Mouse (Mus musculus) stomach, postnatal 0 days (tissue): ENCODE measurements around the gene Cldnd2. TPM values are rescaled to one million over a fixed set of nuclear protein-coding genes. Genes with fewer than 3 reads are reported as not detected.

Source experiments
- ATAC-seq: fragments of 200-750 bp; cut with Nextera tagmentation; 2 replicates; pipeline ENCODE4 v1.8.0; 2017; ENCODE audit not compliant: low FRiP score, low TSS enrichment
- DNase-seq: peaks from one replicate; pipeline ENCODE4 v3.0.0-alpha.2; 2016; ENCODE audit warnings: low spot score
- H3K27ac ChIP-seq: fragments of 300-500 bp; sonication (generic); replicated peaks from 2 replicates; pipeline ENCODE4 v1.5.1; 2014; ENCODE audit warnings: mild to moderate bottlenecking, control low read depth
- H3K27me3 ChIP-seq: fragments of 300-500 bp; sonication (generic); 2 replicates; pipeline ENCODE4 v1.6.1; 2014; ENCODE audit warnings: low read length; ENCODE audit not compliant: control insufficient read depth, insufficient read depth
- H3K36me3 ChIP-seq: fragments of 300-500 bp; sonication (generic); 2 replicates; pipeline ENCODE4 v1.6.1; 2014; ENCODE audit warnings: low read length, mixed read lengths; ENCODE audit not compliant: control insufficient read depth, insufficient read depth
- H3K4me1 ChIP-seq: fragments of 300-500 bp; sonication (generic); replicated peaks from 2 replicates; pipeline ENCODE4 v1.6.1; 2014; ENCODE audit warnings: antibody characterized with exemption; ENCODE audit not compliant: control insufficient read depth, insufficient read depth
- H3K4me2 ChIP-seq: fragments of 300-500 bp; sonication (generic); replicated peaks from 2 replicates; pipeline ENCODE4 v1.6.1; 2014; ENCODE audit warnings: low read depth, mild to moderate bottlenecking, control low read depth, moderate library complexity
- H3K4me3 ChIP-seq: fragments of 300-500 bp; sonication (generic); 2 replicates; pipeline ENCODE4 v1.5.1; 2014; ENCODE audit warnings: low read depth, low read length, control low read depth
- H3K9ac ChIP-seq: fragments of 300-500 bp; sonication (generic); 2 replicates; pipeline ENCODE4 v1.6.1; 2014; ENCODE audit warnings: mild to moderate bottlenecking, low read length, control low read depth, mixed read lengths
- H3K9me3 ChIP-seq: fragments of 300-500 bp; sonication (generic); 2 replicates; pipeline ENCODE4 v1.6.1; 2016; ENCODE audit warnings: low read length; ENCODE audit not compliant: control insufficient read depth
- CTCF ChIP-seq: IDR thresholded peaks from 2 replicates; pipeline ENCODE4 v1.5.1; 2016; ENCODE audit warnings: antibody characterized with exemption, low read depth, mild to moderate bottlenecking, moderate library complexity
- EP300 ChIP-seq: optimal IDR thresholded peaks from 2 replicates; pipeline ENCODE3; 2016; ENCODE audit warnings: antibody characterized with exemption
- WGBS: fragments of 180-500 bp; shearing (Covaris S2); extraction: QIAGEN DNeasy Blood & Tissue Kit; methylation state at CpG from one replicate; pipeline ENCODE4 v1.1.7; 2014; 5-methylcytosine and 5-hydroxymethylcytosine counted together
- polyA plus RNA-seq: library from polyadenylated mRNA; unstranded; fragments of >200 nt; fragmentation: Nextera tagmentation; extraction: Ambion mirVana; gene quantifications from 2 replicates; pipeline ENCODE4 v1.2.1, GENCODE M21; 2015

The Cldnd2 gene
- polyA plus RNA-seq, 1 experiment from 2014 or later = not detected

DNA sequence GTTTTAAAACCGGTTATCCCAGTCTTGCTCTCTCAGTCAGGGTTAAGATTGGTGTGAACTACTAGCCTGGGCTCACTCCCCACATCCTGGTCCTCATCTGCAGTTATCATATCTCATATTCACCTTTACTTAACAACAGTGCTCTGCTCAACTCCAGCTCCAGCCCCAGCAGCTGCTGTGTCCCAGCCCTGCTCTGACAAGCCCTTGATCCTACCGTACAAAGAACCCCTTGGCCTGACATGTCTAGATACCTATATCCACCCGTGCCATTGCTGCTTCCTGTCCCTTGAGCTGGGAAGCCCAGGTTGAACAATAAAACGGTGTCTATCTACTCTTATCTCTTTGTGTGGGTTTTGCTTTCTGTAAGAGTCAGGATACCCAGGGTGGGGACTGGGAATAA, 11.1 kb upstream of the Cldnd2 start:
- Histone ChIP-seq H3K9ac (no peak overlapping the region), H3K4me1 (no peaks in the 10 kb centered on the region), H3K4me3 (no peak overlapping the region), H3K27ac (0 out of 2 replicates have a peak overlapping the region, but pooled peaks have one; percentile 8), H3K27me3 (no peaks in the 10 kb centered on the region), H3K4me2 (no peak overlapping the region), H3K36me3 (no peaks in the 10 kb centered on the region), H3K9me3 (no peaks in the 10 kb centered on the region)
- ATAC-seq (no peak), DNase-seq (no peak)
- no peak for TF ChIP-seq CTCF
- no peak for TF ChIP-seq EP300
- WGBS = 28% methylated on average over 4 of the region's 4 CpGs

DNA sequence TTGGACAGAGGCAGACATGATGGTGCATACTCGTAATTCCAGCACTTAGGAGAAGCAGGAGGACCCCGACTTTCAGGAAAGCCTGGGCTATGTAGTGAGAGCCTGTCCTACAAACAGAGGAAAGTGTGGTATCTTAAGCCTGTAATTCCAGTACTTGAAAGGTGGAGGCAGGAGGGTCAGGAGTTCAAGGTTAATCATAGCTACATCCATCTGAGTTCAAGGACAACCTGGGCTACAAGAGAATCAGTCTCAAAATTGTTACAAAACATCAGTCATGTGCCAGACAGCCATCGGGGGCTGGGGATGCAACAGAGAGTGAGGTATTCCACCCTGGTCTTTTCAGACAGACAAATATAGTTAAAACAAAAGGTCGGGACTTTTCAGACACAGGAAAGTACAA, 7.7 kb upstream of the Cldnd2 start:
- H3K27ac ChIP-seq = no peak overlapping the region
- no peak for ATAC-seq
- no peak overlapping the region for H3K4me3 ChIP-seq
- TF ChIP-seq EP300 = no peak
- TF ChIP-seq CTCF = no peak
- no peaks in the 10 kb centered on the region for H3K27me3 ChIP-seq
- H3K36me3 ChIP-seq = no peaks in the 10 kb centered on the region
- 71% methylated on average over 4 of the region's 4 CpGs for WGBS
- H3K9me3 ChIP-seq = no peaks in the 10 kb centered on the region
- H3K4me2 ChIP-seq = no peak overlapping the region
- DNase-seq = no peak
- H3K4me1 ChIP-seq = no peaks in the 10 kb centered on the region
- H3K9ac ChIP-seq = no peak overlapping the region

DNA sequence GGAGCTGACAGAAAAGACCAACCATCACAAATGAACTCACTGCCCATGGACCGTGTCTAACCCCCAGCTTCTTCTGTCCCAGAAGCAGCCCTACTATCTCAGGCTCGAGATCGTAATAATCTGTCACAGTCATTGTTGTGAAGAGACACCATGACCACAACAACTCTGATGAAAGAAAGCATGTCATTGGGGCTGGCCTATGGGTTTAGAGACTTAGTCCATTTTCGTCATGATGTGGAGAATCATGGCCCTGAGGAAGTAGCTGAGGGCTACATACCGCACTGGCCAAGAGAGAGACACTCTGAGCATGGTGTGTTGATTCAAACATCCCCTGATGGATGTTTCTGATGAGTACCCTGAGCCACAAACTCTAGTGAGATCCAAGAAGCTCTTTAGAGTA, 5.9 kb upstream of the Cldnd2 start:
- no peak overlapping the region for H3K27ac ChIP-seq
- no peak overlapping the region for H3K4me2 ChIP-seq
- H3K4me3 ChIP-seq = no peak overlapping the region
- no peak for ATAC-seq
- H3K9me3 ChIP-seq = no peaks in the 10 kb centered on the region
- H3K4me1 ChIP-seq = no peaks in the 10 kb centered on the region
- no peak overlapping the region for H3K9ac ChIP-seq
- H3K36me3 ChIP-seq = no peaks in the 10 kb centered on the region
- 89% methylated on average over 5 of the region's 5 CpGs for WGBS
- no peak for TF ChIP-seq CTCF
- no peak for TF ChIP-seq EP300
- no peak for DNase-seq
- H3K27me3 ChIP-seq = no peaks in the 10 kb centered on the region

- Histone ChIP-seq H3K4me1 (no peaks in the 10 kb centered on the region), H3K9me3 (no peaks in the 10 kb centered on the region), H3K27me3 (no peaks in the 10 kb centered on the region), H3K4me2 (no peak within 1 kb of the TSS), H3K27ac (no peak within 1 kb of the TSS), H3K9ac (no peak within 1 kb of the TSS), H3K4me3 (no peak within 1 kb of the TSS), H3K36me3 (no peaks in the 10 kb centered on the region)
- WGBS = 74% methylated on average over 10 of the region's 10 CpGs
- ATAC-seq (no peak), DNase-seq (no peak)
- TF ChIP-seq CTCF (no peak), EP300 (no peak)
Observed at GRCm38 (mm10) chr7:43436341-43437255, 4.0 kb upstream of the Cldnd2 start, which contains the start of gene Nkg7. Nkg7 (plus strand) TSS chr7:43437073.

GRCm38 (mm10) chr7:43438611-43439010, 2.0 kb upstream of the Cldnd2 start:
- no peak overlapping the region for H3K27ac ChIP-seq
- H3K4me2 ChIP-seq = no peak overlapping the region
- DNase-seq = no peak
- H3K4me1 ChIP-seq = peaks cover 2% of the 10 kb centered on the region; the same call in 1 of the 2 replicates
- no peaks in the 10 kb centered on the region for H3K9me3 ChIP-seq
- no peak overlapping the region for H3K4me3 ChIP-seq
- no peaks in the 10 kb centered on the region for H3K36me3 ChIP-seq
- no peak for TF ChIP-seq EP300
- H3K27me3 ChIP-seq = no peaks in the 10 kb centered on the region
- no peak for ATAC-seq
- WGBS = 72% methylated on average over 4 of the region's 4 CpGs
- H3K9ac ChIP-seq = no peak overlapping the region

GRCm38 (mm10) chr7:43441071-43441470, 489 bp downstream of the Cldnd2 start:
- no peak overlapping the region for H3K4me3 ChIP-seq
- 76% methylated on average over 3 of the region's 3 CpGs for WGBS
- H3K9ac ChIP-seq = no peak overlapping the region
- H3K4me1 ChIP-seq = peaks cover 5% of the 10 kb centered on the region; the same call in 1 of the 2 replicates
- H3K9me3 ChIP-seq = no peaks in the 10 kb centered on the region
- H3K36me3 ChIP-seq = no peaks in the 10 kb centered on the region
- H3K4me2 ChIP-seq = no peak overlapping the region
- no peak for DNase-seq
- TF ChIP-seq EP300 (no peak), CTCF (no peak)
- ATAC-seq = no peak
- no peak overlapping the region for H3K27ac ChIP-seq
- H3K27me3 ChIP-seq = no peaks in the 10 kb centered on the region
